Mouse (Mus musculus): ENCODE data around the gene Epha5. TPM values are rescaled to one million over a fixed set of nuclear protein-coding genes. Genes with fewer than 3 reads are reported as not detected.

The Epha5 gene
- polyA plus RNA-seq, 1 experiment: 0.11 TPM

DNA sequence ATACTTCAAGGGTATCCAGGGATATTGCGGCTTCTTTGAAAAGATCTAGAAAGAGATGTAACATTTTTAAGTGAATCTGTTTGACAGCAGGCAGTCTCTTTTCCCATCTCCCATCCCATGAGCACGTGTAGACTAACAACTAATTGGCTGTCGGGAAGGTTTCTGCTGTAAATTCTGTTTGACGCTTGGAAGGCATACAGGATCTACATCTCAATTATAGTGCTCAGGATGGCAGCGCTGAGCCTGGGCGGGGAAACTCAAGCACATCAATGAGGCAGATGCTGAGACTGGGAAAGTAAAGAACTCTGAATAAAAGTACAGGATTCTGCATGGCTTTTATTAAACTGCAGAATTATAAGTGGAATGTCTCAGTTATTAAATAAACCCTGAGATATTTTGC is 335.9 kb downstream of the Epha5 start:
- H3K27me3 ChIP-seq (replicated peaks; ENCODE audit: control insufficient read depth, insufficient read depth, low read length): no peaks in the 10 kb centered on the region
- no peaks in the 10 kb centered on the region for H3K36me3 ChIP-seq (ENCODE audit: control insufficient read depth, insufficient read depth, low read length)
- WGBS: 64% methylated on average over 6 of the region's 6 CpGs
- no peak for TF ChIP-seq CTCF (conservative IDR thresholded peaks at IDR 0.05; ENCODE audit: insufficient read depth, insufficient read length, low read depth, low read length)
- no peak for TF ChIP-seq POLR2A (IDR thresholded peaks at IDR 0.05; ENCODE audit: low read depth, low read length)
- DNase-seq: no peak
- H3K27ac ChIP-seq (ENCODE audit: insufficient read depth, low read depth, low read length): no peak overlapping the region
- H3K4me1 ChIP-seq (ENCODE audit: control insufficient read depth, insufficient read depth, low read length): no peaks in the 10 kb centered on the region
- H3K4me3 ChIP-seq (ENCODE audit: insufficient read depth, low read depth, low read length): no peak overlapping the region

GRCm38 (mm10) chr5:84070976-84071375 is 346.2 kb downstream of the Epha5 start:
- no peak for DNase-seq
- 88% methylated on average over 7 of the region's 7 CpGs for WGBS

DNA sequence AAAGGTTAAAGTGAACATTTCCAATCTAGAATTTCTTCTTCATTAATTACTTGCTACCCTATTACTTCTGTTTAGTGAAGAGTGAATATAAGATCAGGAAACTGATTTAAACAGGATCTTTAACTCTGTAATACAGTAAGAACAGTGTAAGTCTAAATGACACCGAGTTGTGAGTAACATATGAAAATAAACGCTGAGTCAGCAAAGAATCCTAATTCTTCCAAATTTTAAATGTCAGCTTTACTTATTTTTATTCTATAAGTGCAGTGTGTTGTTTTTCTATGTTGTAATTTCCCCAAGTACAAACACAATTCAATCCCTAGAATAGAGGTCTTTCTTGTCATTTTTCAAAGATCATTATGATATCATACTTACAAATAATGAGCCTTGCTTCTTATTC is 363.3 kb downstream of the Epha5 start:
- Histone ChIP-seq H3K27ac (ENCODE audit: insufficient read depth, low read depth, low read length) (no peak overlapping the region), H3K27me3 (replicated peaks; ENCODE audit: control insufficient read depth, insufficient read depth, low read length) (no peaks in the 10 kb centered on the region), H3K4me3 (ENCODE audit: insufficient read depth, low read depth, low read length) (no peak overlapping the region), H3K36me3 (ENCODE audit: control insufficient read depth, insufficient read depth, low read length) (no peaks in the 10 kb centered on the region), H3K4me1 (ENCODE audit: control insufficient read depth, insufficient read depth, low read length) (no peaks in the 10 kb centered on the region)
- DNase-seq: no peak
- TF ChIP-seq CTCF (conservative IDR thresholded peaks at IDR 0.05; ENCODE audit: insufficient read depth, insufficient read length, low read depth, low read length) (no peak), POLR2A (IDR thresholded peaks at IDR 0.05; ENCODE audit: low read depth, low read length) (no peak)
- WGBS: 73% methylated on average over 2 of the region's 2 CpGs

More at GRCm38 (mm10) chr5:84070976-84071375, 346.2 kb downstream of the Epha5 start:
- H3K4me3 ChIP-seq (ENCODE audit: insufficient read depth, low read depth, low read length): no peak overlapping the region
- no peaks in the 10 kb centered on the region for H3K27me3 ChIP-seq (replicated peaks; ENCODE audit: control insufficient read depth, insufficient read depth, low read length)
- no peak overlapping the region for H3K27ac ChIP-seq (ENCODE audit: insufficient read depth, low read depth, low read length)
- no peaks in the 10 kb centered on the region for H3K36me3 ChIP-seq (ENCODE audit: control insufficient read depth, insufficient read depth, low read length)
- TF ChIP-seq CTCF (conservative IDR thresholded peaks at IDR 0.05; ENCODE audit: insufficient read depth, insufficient read length, low read depth, low read length): no peak
- no peak for TF ChIP-seq POLR2A (IDR thresholded peaks at IDR 0.05; ENCODE audit: low read depth, low read length)
- no peaks in the 10 kb centered on the region for H3K4me1 ChIP-seq (ENCODE audit: control insufficient read depth, insufficient read depth, low read length)

- Histone ChIP-seq H3K27me3 (replicated peaks; ENCODE audit: control insufficient read depth, insufficient read depth, low read length) (no peaks in the 10 kb centered on the region), H3K27ac (ENCODE audit: insufficient read depth, low read depth, low read length) (no peak overlapping the region), H3K36me3 (ENCODE audit: control insufficient read depth, insufficient read depth, low read length) (no peaks in the 10 kb centered on the region), H3K4me3 (ENCODE audit: insufficient read depth, low read depth, low read length) (no peak overlapping the region), H3K4me1 (ENCODE audit: control insufficient read depth, insufficient read depth, low read length) (no peaks in the 10 kb centered on the region)
- 92% methylated on average over 1 of the region's 1 CpGs for WGBS
- no peak for DNase-seq
- TF ChIP-seq CTCF (conservative IDR thresholded peaks at IDR 0.05; ENCODE audit: insufficient read depth, insufficient read length, low read depth, low read length): no peak
- TF ChIP-seq POLR2A (IDR thresholded peaks at IDR 0.05; ENCODE audit: low read depth, low read length): no peak
Measured at GRCm38 (mm10) chr5:84037250-84037963, 379.8 kb downstream of the Epha5 start.
